Mouse (Mus musculus): ENCODE measurements at regions not wholly inside any gene's neighbourhood (a gene's known extent, or its start where the extent isn't known, plus 50 kb on each side); places are given as distances from the start of the nearest gene placed in this dataset.

GRCm38 (mm10) chr7:70099001-70099400, 267.5 kb downstream of the Nr2f2 start:
- no peaks in the 10 kb centered on the region for H3K4me1 ChIP-seq (ENCODE audit: control insufficient read depth, insufficient read depth, low read length)
- TF ChIP-seq POLR2A (IDR thresholded peaks at IDR 0.05; ENCODE audit: low read depth, low read length) (no peak), CTCF (IDR thresholded peaks at IDR 0.05; ENCODE audit: borderline replicate concordance, insufficient read depth, low read length) (no peak)
- H3K4me3 ChIP-seq (ENCODE audit: insufficient read depth, low read length), result no peak overlapping the region
- no peak overlapping the region for H3K27ac ChIP-seq (ENCODE audit: insufficient read depth, low read length)

GRCm38 (mm10) chr7:70093916-70094784, 272.4 kb downstream of the Nr2f2 start:
- no peak overlapping the region for H3K4me3 ChIP-seq (ENCODE audit: insufficient read depth, low read length)
- H3K4me1 ChIP-seq (ENCODE audit: control insufficient read depth, insufficient read depth, low read length), result no peaks in the 10 kb centered on the region
- TF ChIP-seq CTCF (IDR thresholded peaks at IDR 0.05; ENCODE audit: borderline replicate concordance, insufficient read depth, low read length) (no peak), POLR2A (IDR thresholded peaks at IDR 0.05; ENCODE audit: low read depth, low read length) (no peak)
- H3K27ac ChIP-seq (ENCODE audit: insufficient read depth, low read length), result no peak overlapping the region

- Histone ChIP-seq H3K4me1 (ENCODE audit: control insufficient read depth, insufficient read depth, low read length) (no peaks in the 10 kb centered on the region), H3K4me3 (ENCODE audit: insufficient read depth, low read length) (no peak overlapping the region), H3K27ac (ENCODE audit: insufficient read depth, low read length) (no peak overlapping the region)
- TF ChIP-seq POLR2A (IDR thresholded peaks at IDR 0.05; ENCODE audit: low read depth, low read length), result no peak
- TF ChIP-seq CTCF (IDR thresholded peaks at IDR 0.05; ENCODE audit: borderline replicate concordance, insufficient read depth, low read length), result no peak
These were observed 274.4 kb downstream of the Nr2f2 start for GRCm38 (mm10) chr7:70092089-70092488.

- Histone ChIP-seq H3K27ac (ENCODE audit: insufficient read depth, low read length) (no peak overlapping the region), H3K4me1 (ENCODE audit: control insufficient read depth, insufficient read depth, low read length) (no peaks in the 10 kb centered on the region), H3K4me3 (ENCODE audit: insufficient read depth, low read length) (no peak overlapping the region)
- TF ChIP-seq CTCF (IDR thresholded peaks at IDR 0.05; ENCODE audit: borderline replicate concordance, insufficient read depth, low read length), result no peak
- no peak for TF ChIP-seq POLR2A (IDR thresholded peaks at IDR 0.05; ENCODE audit: low read depth, low read length)
These were observed 277.4 kb downstream of the Nr2f2 start for GRCm38 (mm10) chr7:70089121-70089520.

- Histone ChIP-seq H3K4me3 (ENCODE audit: insufficient read depth, low read length) (no peak overlapping the region), H3K27ac (ENCODE audit: insufficient read depth, low read length) (no peak overlapping the region), H3K4me1 (ENCODE audit: control insufficient read depth, insufficient read depth, low read length) (no peaks in the 10 kb centered on the region)
- TF ChIP-seq POLR2A (IDR thresholded peaks at IDR 0.05; ENCODE audit: low read depth, low read length), result no peak
- no peak for TF ChIP-seq CTCF (IDR thresholded peaks at IDR 0.05; ENCODE audit: borderline replicate concordance, insufficient read depth, low read length)
These were observed 296.9 kb downstream of the Nr2f2 start for GRCm38 (mm10) chr7:70069662-70070061.

GRCm38 (mm10) chr7:70067828-70068719, 298.5 kb downstream of the Nr2f2 start:
- Histone ChIP-seq H3K4me3 (ENCODE audit: insufficient read depth, low read length) (no peak overlapping the region), H3K27ac (ENCODE audit: insufficient read depth, low read length) (no peak overlapping the region), H3K4me1 (ENCODE audit: control insufficient read depth, insufficient read depth, low read length) (no peaks in the 10 kb centered on the region)
- TF ChIP-seq POLR2A (IDR thresholded peaks at IDR 0.05; ENCODE audit: low read depth, low read length) (no peak), CTCF (IDR thresholded peaks at IDR 0.05; ENCODE audit: borderline replicate concordance, insufficient read depth, low read length) (no peak)

- TF ChIP-seq CTCF (IDR thresholded peaks at IDR 0.05; ENCODE audit: borderline replicate concordance, insufficient read depth, low read length) (no peak), POLR2A (IDR thresholded peaks at IDR 0.05; ENCODE audit: low read depth, low read length) (no peak)
- H3K4me1 ChIP-seq (ENCODE audit: control insufficient read depth, insufficient read depth, low read length), result no peaks in the 10 kb centered on the region
- no peak overlapping the region for H3K27ac ChIP-seq (ENCODE audit: insufficient read depth, low read length)
- no peak overlapping the region for H3K4me3 ChIP-seq (ENCODE audit: insufficient read depth, low read length)
These were observed 299.5 kb downstream of the Nr2f2 start for GRCm38 (mm10) chr7:70067071-70067470.

GRCm38 (mm10) chr7:70066448-70066847, 300.1 kb downstream of the Nr2f2 start:
- no peak for TF ChIP-seq CTCF (IDR thresholded peaks at IDR 0.05; ENCODE audit: borderline replicate concordance, insufficient read depth, low read length)
- no peak for TF ChIP-seq POLR2A (IDR thresholded peaks at IDR 0.05; ENCODE audit: low read depth, low read length)
- H3K27ac ChIP-seq (ENCODE audit: insufficient read depth, low read length), result no peak overlapping the region
- no peaks in the 10 kb centered on the region for H3K4me1 ChIP-seq (ENCODE audit: control insufficient read depth, insufficient read depth, low read length)
- H3K4me3 ChIP-seq (ENCODE audit: insufficient read depth, low read length), result no peak overlapping the region

- Histone ChIP-seq H3K4me3 (ENCODE audit: insufficient read depth, low read length) (no peak overlapping the region), H3K27ac (ENCODE audit: insufficient read depth, low read length) (no peak overlapping the region), H3K4me1 (ENCODE audit: control insufficient read depth, insufficient read depth, low read length) (no peaks in the 10 kb centered on the region)
- no peak for TF ChIP-seq CTCF (IDR thresholded peaks at IDR 0.05; ENCODE audit: borderline replicate concordance, insufficient read depth, low read length)
These were observed 300.9 kb downstream of the Nr2f2 start for GRCm38 (mm10) chr7:70065471-70066130.

Measured in embryonic fibroblast, embryonic 13.5 days (primary cell).